Mouse (Mus musculus) megakaryocyte, embryonic 14.5 days (primary cell): ENCODE results near the gene Kctd12b. TPM values are rescaled to one million over a fixed set of nuclear protein-coding genes. Genes with fewer than 3 reads are reported as not detected.

Source experiments
- H3K27me3 ChIP-seq: replicated peaks from 2 replicates; pipeline ENCODE3; 2012; ENCODE audit warnings: inconsistent platforms
- H3K36me3 ChIP-seq: replicated peaks from 2 replicates; pipeline ENCODE3; 2012; ENCODE audit warnings: low read length, inconsistent platforms, mixed read lengths
- H3K4me1 ChIP-seq: 2 replicates; pipeline ENCODE4 v1.6.1; 2012; ENCODE audit warnings: inconsistent platforms
- H3K4me3 ChIP-seq: replicated peaks from 2 replicates; pipeline ENCODE3; 2012; ENCODE audit warnings: moderate library complexity, mild to moderate bottlenecking, inconsistent platforms
- H3K9me3 ChIP-seq: 2 replicates; pipeline ENCODE4 v1.6.1; 2012; ENCODE audit warnings: inconsistent platforms
- FLI1 ChIP-seq: IDR thresholded peaks from 2 replicates; pipeline ENCODE4 v1.6.1; 2012; ENCODE audit warnings: low read length, inconsistent platforms, mixed read lengths
- GATA1 ChIP-seq: IDR thresholded peaks from 3 replicates; pipeline ENCODE4 v1.6.1; 2012; ENCODE audit warnings: mixed read lengths, low read length, inconsistent platforms, borderline replicate concordance
- polyA plus RNA-seq: library from polyadenylated mRNA; stranded (reverse); fragments of >175 nt; gene quantifications from 2 replicates; pipeline ENCODE4 v1.2.3, GENCODE M21; 2012; ENCODE audit warnings: low replicate concordance; ENCODE audit not compliant: insufficient read depth

Kctd12b gene
- polyA plus RNA-seq, 1 experiment, result not detected

GRCm38 (mm10) chrX:153664903-153665302 is 31.3 kb downstream of the Kctd12b start:
- H3K36me3 ChIP-seq, result no peaks in the 10 kb centered on the region
- no peaks in the 10 kb centered on the region for H3K9me3 ChIP-seq
- H3K4me3 ChIP-seq, result no peak overlapping the region
- H3K27me3 ChIP-seq, result peaks cover 3% of the 10 kb centered on the region
- no peaks in the 10 kb centered on the region for H3K4me1 ChIP-seq
- TF ChIP-seq GATA1, result no peak
- TF ChIP-seq FLI1, result no peak

GRCm38 (mm10) chrX:153656949-153657348 is 39.2 kb downstream of the Kctd12b start:
- H3K4me1 ChIP-seq, result no peaks in the 10 kb centered on the region
- no peak overlapping the region for H3K4me3 ChIP-seq
- H3K27me3 ChIP-seq, result peaks cover 8% of the 10 kb centered on the region
- no peaks in the 10 kb centered on the region for H3K9me3 ChIP-seq
- TF ChIP-seq FLI1 (no peak), GATA1 (no peak)
- no peaks in the 10 kb centered on the region for H3K36me3 ChIP-seq

GRCm38 (mm10) chrX:153640615-153641014 is 55.6 kb downstream of the Kctd12b start:
- H3K4me3 ChIP-seq, result no peak overlapping the region
- no peaks in the 10 kb centered on the region for H3K9me3 ChIP-seq
- H3K27me3 ChIP-seq, result no peaks in the 10 kb centered on the region
- H3K36me3 ChIP-seq, result no peaks in the 10 kb centered on the region
- TF ChIP-seq FLI1, result no peak
- TF ChIP-seq GATA1, result no peak
- no peaks in the 10 kb centered on the region for H3K4me1 ChIP-seq

- H3K9me3 ChIP-seq, result no peaks in the 10 kb centered on the region
- no peaks in the 10 kb centered on the region for H3K4me1 ChIP-seq
- TF ChIP-seq GATA1, result no peak
- no peak for TF ChIP-seq FLI1
- H3K27me3 ChIP-seq, result no peaks in the 10 kb centered on the region
- no peak overlapping the region for H3K4me3 ChIP-seq
- H3K36me3 ChIP-seq, result no peaks in the 10 kb centered on the region
Measured at GRCm38 (mm10) chrX:153636247-153636646, 59.9 kb downstream of the Kctd12b start.

Other genes starting within 250 kb of the Kctd12b start
- gene Ubqln2, start 198.2 kb downstream of the Kctd12b start, polyA plus RNA-seq, result 50.3 and 158 TPM in 2 replicates
- not detected in 2 replicates for gene Cypt3, start 137.8 kb downstream of the Kctd12b start, polyA plus RNA-seq
- 57.1 and 107 TPM in 2 replicates for gene Nbdy, start 27.2 kb upstream of the Kctd12b start, polyA plus RNA-seq
- gene Spin2c, start 135.8 kb upstream of the Kctd12b start, polyA plus RNA-seq, result not detected in 2 replicates